Mouse (Mus musculus) kidney, embryonic 15.5 days (tissue): ENCODE results near the gene Cldn12. TPM values are rescaled to one million over a fixed set of nuclear protein-coding genes. Genes with fewer than 3 reads are reported as not detected.

Experiments used
- ATAC-seq: fragments of 200-750 bp; cut with Nextera tagmentation; replicated peaks from 2 replicates; pipeline ENCODE4 v1.8.0; 2017; ENCODE audit warnings: moderate TSS enrichment; ENCODE audit not compliant: low FRiP score
- H3K27ac ChIP-seq: fragments of 300-500 bp; sonication (generic); 2 replicates; pipeline ENCODE4 v1.5.1; 2015; ENCODE audit warnings: mild to moderate bottlenecking, inconsistent platforms
- H3K27me3 ChIP-seq: fragments of 300-500 bp; sonication (generic); 2 replicates; pipeline ENCODE4 v1.6.1; 2015; ENCODE audit warnings: inconsistent platforms
- H3K36me3 ChIP-seq: fragments of 300-500 bp; sonication (generic); 2 replicates; pipeline ENCODE4 v1.6.1; 2015; ENCODE audit warnings: inconsistent platforms
- H3K4me1 ChIP-seq: fragments of 300-500 bp; sonication (generic); 2 replicates; pipeline ENCODE4 v1.6.1; 2015; ENCODE audit warnings: inconsistent platforms
- H3K4me2 ChIP-seq: fragments of 300-500 bp; sonication (generic); 2 replicates; pipeline ENCODE4 v1.6.1; 2015; ENCODE audit warnings: moderate library complexity, mild to moderate bottlenecking, inconsistent platforms
- H3K4me3 ChIP-seq: fragments of 300-500 bp; sonication (generic); replicated peaks from 2 replicates; pipeline ENCODE4 v1.5.1; 2015; ENCODE audit warnings: mild to moderate bottlenecking, inconsistent platforms
- H3K9ac ChIP-seq: fragments of 300-500 bp; sonication (generic); 2 replicates; pipeline ENCODE4 v1.6.1; 2015; ENCODE audit warnings: mild to moderate bottlenecking, inconsistent platforms
- H3K9me3 ChIP-seq: fragments of 300-500 bp; sonication (generic); replicated peaks from 2 replicates; pipeline ENCODE4 v1.6.1; 2016; ENCODE audit warnings: inconsistent platforms
- WGBS: fragments of 180-500 bp; shearing (Covaris S2); methylation state at CpG from one replicate; pipeline ENCODE4 v1.1.7; 2015; ENCODE audit warnings: mixed read lengths; 5-methylcytosine and 5-hydroxymethylcytosine counted together
- polyA plus RNA-seq: library from polyadenylated mRNA; unstranded; fragments of >200 nt; fragmentation: Nextera tagmentation; extraction: Ambion mirVana; gene quantifications from 2 replicates; pipeline ENCODE4 v1.2.1, GENCODE M21; 2015

Cldn12 gene
- polyA plus RNA-seq, 1 experiment from 2014 or later, result 31.4 TPM

DNA sequence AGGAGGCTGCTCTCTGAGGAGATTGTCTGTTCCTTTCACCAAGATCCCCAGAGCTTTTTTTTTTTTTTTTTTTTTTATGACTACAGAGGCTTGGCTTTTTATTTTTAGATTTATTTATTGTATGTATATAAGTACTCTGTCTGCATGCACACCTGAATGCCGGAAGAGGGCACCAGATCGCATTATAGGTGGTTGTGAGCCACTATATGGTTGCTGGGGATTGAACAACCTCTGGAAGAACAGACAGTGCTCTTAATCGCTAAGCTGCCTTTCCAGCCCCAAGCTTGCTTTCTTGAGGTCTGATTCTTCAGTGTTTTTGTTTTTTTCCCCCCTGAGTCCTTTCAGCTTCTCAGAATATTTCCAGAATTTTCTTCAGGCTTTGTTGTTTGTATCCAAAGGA, 28.7 kb downstream of the Cldn12 start:
- Histone ChIP-seq H3K36me3 (no peaks in the 10 kb centered on the region), H3K4me1 (no peaks in the 10 kb centered on the region), H3K27me3 (no peaks in the 10 kb centered on the region), H3K27ac (no peak overlapping the region), H3K4me3 (no peak overlapping the region), H3K9ac (no peak overlapping the region), H3K9me3 (no peaks in the 10 kb centered on the region), H3K4me2 (no peak overlapping the region)
- WGBS, result 34% methylated on average over 3 of the region's 3 CpGs
- ATAC-seq, result no peak

GRCm38 (mm10) chr5:5483254-5483858, 31.4 kb downstream of the Cldn12 start:
- no peaks in the 10 kb centered on the region for H3K4me1 ChIP-seq
- no peaks in the 10 kb centered on the region for H3K36me3 ChIP-seq
- no peak overlapping the region for H3K9ac ChIP-seq
- no peak overlapping the region for H3K27ac ChIP-seq
- H3K4me3 ChIP-seq, result no peak overlapping the region
- WGBS, result 44% methylated on average over 9 of the region's 9 CpGs
- no peaks in the 10 kb centered on the region for H3K9me3 ChIP-seq
- ATAC-seq, result no peak
- no peaks in the 10 kb centered on the region for H3K27me3 ChIP-seq
- no peak overlapping the region for H3K4me2 ChIP-seq

DNA sequence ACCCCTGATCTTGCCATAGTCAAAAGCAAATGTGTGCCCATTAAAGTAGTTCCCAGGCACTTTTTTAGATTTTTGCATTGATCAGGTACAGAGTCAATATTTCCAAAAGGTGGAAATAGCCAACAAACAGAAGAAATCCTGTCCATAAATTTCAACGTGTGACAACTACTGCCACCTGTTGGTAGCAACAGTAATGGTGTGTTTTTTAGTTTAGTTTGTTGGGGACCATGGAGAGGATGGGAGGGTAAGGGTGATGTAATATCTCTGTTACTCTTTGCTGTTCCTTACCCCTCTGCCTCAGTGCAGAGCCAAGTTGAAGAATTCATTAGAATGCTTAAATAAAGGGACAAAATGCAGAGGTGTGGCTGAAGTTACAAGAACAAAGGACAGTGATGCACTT, 33.1 kb downstream of the Cldn12 start:
- WGBS, result 7% methylated on average over 1 of the region's 1 CpGs
- no peak for ATAC-seq
- no peaks in the 10 kb centered on the region for H3K36me3 ChIP-seq
- H3K4me3 ChIP-seq, result no peak overlapping the region
- H3K9ac ChIP-seq, result no peak overlapping the region
- H3K4me1 ChIP-seq, result no peaks in the 10 kb centered on the region
- H3K27me3 ChIP-seq, result no peaks in the 10 kb centered on the region
- no peak overlapping the region for H3K27ac ChIP-seq
- no peaks in the 10 kb centered on the region for H3K9me3 ChIP-seq
- H3K4me2 ChIP-seq, result no peak overlapping the region

DNA sequence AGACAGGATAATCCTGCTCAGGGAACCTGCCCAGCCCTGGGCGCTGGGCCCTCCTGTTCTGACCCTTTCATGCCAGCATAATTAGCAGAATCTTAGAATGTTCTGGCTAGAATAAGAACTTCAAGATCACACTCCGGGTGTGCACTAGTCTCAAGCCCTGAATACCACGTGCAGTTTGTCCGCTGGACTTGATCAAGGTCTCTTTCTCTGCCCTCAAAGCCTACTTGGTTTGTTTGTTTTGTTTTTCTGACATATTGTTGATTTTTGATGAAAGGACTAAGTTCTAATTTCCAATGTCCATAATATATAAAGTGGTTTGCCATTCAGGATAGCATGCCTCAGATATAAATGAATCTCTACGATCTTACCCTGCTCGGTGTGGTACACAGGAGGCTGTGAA, 35.7 kb downstream of the Cldn12 start, which contains the start of gene 1700015F17Rik:
1700015F17Rik (minus strand) TSS at position 101 of the 400 bp plus-strand sequence.
- H3K27ac ChIP-seq, result no peak within 1 kb of the TSS
- no peaks in the 10 kb centered on the region for H3K9me3 ChIP-seq
- H3K4me3 ChIP-seq, result no peak within 1 kb of the TSS
- no peaks in the 10 kb centered on the region for H3K27me3 ChIP-seq
- no peak for ATAC-seq
- no peak within 1 kb of the TSS for H3K9ac ChIP-seq
- 93% methylated on average over 6 of the region's 6 CpGs for WGBS
- no peaks in the 10 kb centered on the region for H3K4me1 ChIP-seq
- no peak within 1 kb of the TSS for H3K4me2 ChIP-seq
- no peaks in the 10 kb centered on the region for H3K36me3 ChIP-seq

DNA sequence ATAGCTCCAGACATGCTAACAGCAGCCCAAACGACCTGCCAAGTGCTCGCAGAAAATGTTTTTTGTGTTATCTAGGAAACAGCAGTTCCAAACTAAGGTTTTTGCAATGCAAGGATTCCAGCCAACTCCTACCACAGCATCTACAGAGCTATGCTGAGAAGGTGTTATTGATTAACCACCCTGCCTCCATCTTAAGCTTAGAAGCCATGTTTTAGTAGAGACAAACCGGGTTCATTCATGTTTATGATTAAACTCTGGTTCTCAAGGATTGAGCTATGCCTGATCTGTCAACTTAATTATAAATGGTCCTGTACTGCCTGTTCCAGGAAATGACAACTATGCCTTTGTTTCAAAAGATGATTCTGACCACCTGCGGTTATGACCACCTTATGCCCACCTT, 38.6 kb downstream of the Cldn12 start:
- H3K4me1 ChIP-seq, result no peaks in the 10 kb centered on the region
- H3K9me3 ChIP-seq, result no peaks in the 10 kb centered on the region
- no peak overlapping the region for H3K9ac ChIP-seq
- H3K27ac ChIP-seq, result no peak overlapping the region
- no peaks in the 10 kb centered on the region for H3K36me3 ChIP-seq
- H3K4me2 ChIP-seq, result no peak overlapping the region
- ATAC-seq, result peak; percentile 60; the same call in 1 of the 2 replicates
- H3K4me3 ChIP-seq, result no peak overlapping the region
- no peaks in the 10 kb centered on the region for H3K27me3 ChIP-seq
- WGBS, result 70% methylated on average over 4 of the region's 4 CpGs

DNA sequence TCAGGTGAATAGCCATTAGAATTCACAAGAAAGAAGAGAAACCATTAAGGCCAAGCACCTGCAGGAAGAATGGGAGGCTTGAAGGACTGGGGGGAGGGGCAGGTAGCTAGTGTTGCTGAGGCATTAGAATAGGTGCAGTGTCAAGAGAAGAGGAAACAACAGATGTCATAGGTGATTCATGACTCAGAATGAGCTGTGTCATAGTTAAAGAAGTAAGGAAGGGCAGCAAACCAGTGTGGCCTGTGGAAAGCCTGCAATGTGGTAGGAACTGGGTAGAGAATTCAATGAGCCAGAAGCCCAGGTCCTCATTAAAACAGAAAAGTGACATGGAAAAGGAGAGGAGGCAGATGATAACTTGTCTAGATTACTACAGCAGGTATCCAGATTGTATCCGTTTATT, 49.5 kb downstream of the Cldn12 start:
- Histone ChIP-seq H3K9me3 (no peaks in the 10 kb centered on the region), H3K36me3 (no peaks in the 10 kb centered on the region), H3K9ac (no peak overlapping the region), H3K4me1 (no peaks in the 10 kb centered on the region), H3K27ac (no peak overlapping the region), H3K27me3 (no peaks in the 10 kb centered on the region), H3K4me3 (no peak overlapping the region), H3K4me2 (no peak overlapping the region)
- 77% methylated on average over 1 of the region's 1 CpGs for WGBS
- no peak for ATAC-seq

Other genes starting within 250 kb of the Cldn12 start
- 12.2 and 13.8 TPM in 2 replicates for gene Cdk14, start 94.6 kb downstream of the Cldn12 start, polyA plus RNA-seq
- gene 1700015F17Rik, start 35.8 kb downstream of the Cldn12 start, polyA plus RNA-seq, result not detected in 2 replicates
- 31.5 and 33.2 TPM in 2 replicates for gene Gtpbp10, start 44.6 kb upstream of the Cldn12 start, polyA plus RNA-seq
- 0.85 and 0.88 TPM in 2 replicates for gene Gm8773, start 58.8 kb upstream of the Cldn12 start, polyA plus RNA-seq
- 3.2 and 3.4 TPM in 2 replicates for gene Cfap69, start 149.3 kb upstream of the Cldn12 start, polyA plus RNA-seq
- 23.5 and 23.9 TPM in 2 replicates for gene Steap2, start 179.6 kb upstream of the Cldn12 start, polyA plus RNA-seq
- 13.7 and 15.9 TPM in 2 replicates for gene Steap1, start 234.4 kb upstream of the Cldn12 start, polyA plus RNA-seq